Comparison of ENCODE assay signal across 8 mouse cellular contexts in the genomic region with DNA sequence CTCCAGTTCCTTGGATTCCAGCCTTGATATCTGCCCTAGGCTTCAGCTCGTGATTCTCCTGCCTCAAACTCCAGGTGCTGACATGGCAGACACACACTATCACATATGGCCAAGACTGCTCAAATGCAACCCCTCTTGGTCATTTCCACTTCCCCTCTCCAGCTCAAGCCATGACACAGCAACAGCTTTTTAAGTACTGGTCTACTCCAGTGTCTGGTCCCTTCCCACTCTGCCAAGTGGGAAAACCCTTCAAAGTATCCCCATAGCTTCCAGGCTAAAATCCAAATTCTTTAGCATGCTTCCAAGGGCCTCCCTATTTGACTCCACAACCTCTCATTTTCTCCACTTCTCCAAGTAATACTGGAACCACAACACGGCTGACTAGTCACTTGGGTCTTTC. TPM values are rescaled to one million over a fixed set of nuclear protein-coding genes. Genes with fewer than 3 reads are reported as not detected.
DNase-seq lines count a peak whose midpoint lies in the region; ATAC-seq and TF ChIP-seq lines count a peak whose summit lies in the region.

No protein-coding gene starts in this region.

- peak overlapping the region; percentile 100 for H3K27ac ChIP-seq in lung, postnatal 0 days (ENCODE audit: low read length)
- H3K27ac ChIP-seq in forebrain, embryonic 13.5 days = no peak overlapping the region
- H3K27ac ChIP-seq in liver, embryonic 11.5 days (ENCODE audit: low read depth, low read length) = 0 out of 2 replicates have a peak overlapping the region, but pooled peaks have one; percentile 0
- H3K27ac ChIP-seq in stomach, embryonic 15.5 days = peak overlapping the region; percentile 27; the same call in 1 of the 2 replicates

- H3K36me3 ChIP-seq in lung, postnatal 0 days (ENCODE audit: insufficient read depth, low read length) = no peaks in the 10 kb centered on the region
- peaks cover 6% of the 10 kb centered on the region; the same call in 1 of the 2 replicates for H3K36me3 ChIP-seq in forebrain, embryonic 13.5 days (ENCODE audit: poor library complexity, severe bottlenecking)
- H3K36me3 ChIP-seq in liver, embryonic 11.5 days (ENCODE audit: control insufficient read depth, insufficient read depth, low read length) = no peaks in the 10 kb centered on the region
- no peaks in the 10 kb centered on the region for H3K36me3 ChIP-seq in stomach, embryonic 15.5 days

- peaks cover 14% of the 10 kb centered on the region; the same call in 1 of the 2 replicates for H3K4me1 ChIP-seq in lung, postnatal 0 days (ENCODE audit: insufficient read depth, low read depth, low read length)
- H3K4me1 ChIP-seq in forebrain, embryonic 13.5 days = peaks cover 37% of the 10 kb centered on the region
- peaks cover 14% of the 10 kb centered on the region for H3K4me1 ChIP-seq in liver, embryonic 11.5 days (replicated peaks; ENCODE audit: control insufficient read depth, insufficient read depth, low read length)
- peaks cover 18% of the 10 kb centered on the region for H3K4me1 ChIP-seq in stomach, embryonic 15.5 days

- TF ChIP-seq CTCF in lung, postnatal 0 days (IDR thresholded peaks at IDR 0.05) = no peak

- WGBS in lung, postnatal 0 days = 32% methylated on average over 2 of the region's 2 CpGs
- WGBS in forebrain, embryonic 13.5 days = 75% methylated on average over 2 of the region's 2 CpGs
- 41% methylated on average over 2 of the region's 2 CpGs for WGBS in liver, embryonic 11.5 days
- WGBS in stomach, embryonic 15.5 days = 67% methylated on average over 2 of the region's 2 CpGs

- H3K4me3 ChIP-seq in lung, postnatal 0 days (ENCODE audit: low read depth, low read length) = peak overlapping the region; percentile 78; the same call in 1 of the 2 replicates
- H3K4me3 ChIP-seq in forebrain, embryonic 13.5 days = 0 out of 2 replicates have a peak overlapping the region, but pooled peaks have one; percentile 81
- H3K4me3 ChIP-seq in liver, embryonic 11.5 days (ENCODE audit: low read depth, low read length) = peak overlapping the region; percentile 89
- H3K4me3 ChIP-seq in stomach, embryonic 15.5 days (replicated peaks) = peak overlapping the region; percentile 83

- peak overlapping the region; percentile 62 for H3K4me2 ChIP-seq in lung, postnatal 0 days (replicated peaks; ENCODE audit: low read depth, low read length)
- H3K4me2 ChIP-seq in forebrain, embryonic 13.5 days = peak overlapping the region; percentile 80
- H3K4me2 ChIP-seq in liver, embryonic 11.5 days = peak overlapping the region; percentile 80
- H3K4me2 ChIP-seq in stomach, embryonic 15.5 days = peak overlapping the region; percentile 60

- no peaks in the 10 kb centered on the region for H3K27me3 ChIP-seq in lung, postnatal 0 days (replicated peaks; ENCODE audit: insufficient read depth, low read length)
- H3K27me3 ChIP-seq in forebrain, embryonic 13.5 days = no peaks in the 10 kb centered on the region
- no peaks in the 10 kb centered on the region for H3K27me3 ChIP-seq in liver, embryonic 11.5 days (replicated peaks; ENCODE audit: control insufficient read depth, insufficient read depth, low read length)
- no peaks in the 10 kb centered on the region for H3K27me3 ChIP-seq in stomach, embryonic 15.5 days (replicated peaks)

- peak; percentile 10 for DNase-seq in lung, postnatal 0 days (ENCODE audit: low spot score)
- DNase-seq in lung, adult 18-20 months = no peak
- DNase-seq in liver, embryonic 11.5 days (ENCODE audit: low spot score) = no peak
- DNase-seq in layer of hippocampus, adult 9-11 months = no peak
- DNase-seq in urinary bladder, postnatal 36 days (ENCODE audit: low spot score in 2 of 2) = no peak
- no peak for DNase-seq in layer of hippocampus, postnatal 14 days (ENCODE audit: low spot score in 2 of 2)

- H3K9me3 ChIP-seq in lung, postnatal 0 days (ENCODE audit: low read length) = no peaks in the 10 kb centered on the region
- no peaks in the 10 kb centered on the region for H3K9me3 ChIP-seq in forebrain, embryonic 13.5 days (replicated peaks)
- H3K9me3 ChIP-seq in liver, embryonic 11.5 days (ENCODE audit: control insufficient read depth, low read length) = no peaks in the 10 kb centered on the region
- no peaks in the 10 kb centered on the region for H3K9me3 ChIP-seq in stomach, embryonic 15.5 days

- ATAC-seq in lung, postnatal 0 days = no peak
- ATAC-seq in forebrain, embryonic 13.5 days = no peak
- ATAC-seq in liver, embryonic 11.5 days (replicated peaks; ENCODE audit: low FRiP score) = no peak
- no peak for ATAC-seq in stomach, embryonic 15.5 days (ENCODE audit: insufficient read depth, low FRiP score, low read depth)

- TF ChIP-seq EP300 in lung, postnatal 0 days (IDR thresholded peaks at IDR 0.05) = no peak

- peak overlapping the region; percentile 13; the same call in 1 of the 2 replicates for H3K9ac ChIP-seq in lung, postnatal 0 days (replicated peaks; ENCODE audit: low read depth)
- H3K9ac ChIP-seq in forebrain, embryonic 13.5 days = no peak overlapping the region; the same call in 1 of the 2 replicates
- H3K9ac ChIP-seq in liver, embryonic 11.5 days (ENCODE audit: low read depth, low read length) = peak overlapping the region; percentile 89
- no peak overlapping the region for H3K9ac ChIP-seq in stomach, embryonic 15.5 days

RNA-seq across cellular contexts. Expression of a gene that starts 1.8 kb away (rescaled TPM):
- polyA plus RNA-seq in lung, postnatal 0 days (2015; fragmentation: Nextera tagmentation; extraction: Ambion mirVana) = 66.8 and 66.9 TPM in 2 replicates
- polyA plus RNA-seq in forebrain, embryonic 13.5 days (2015; fragmentation: Nextera tagmentation; extraction: Ambion mirVana) = 70.7 and 71.3 TPM in 2 replicates
- polyA plus RNA-seq in liver, embryonic 11.5 days (2014; fragmentation: Nextera tagmentation; extraction: Ambion mirVana) = 52.2 and 56.5 TPM in 2 replicates
- 71.0 and 74.8 TPM in 2 replicates for polyA plus RNA-seq in stomach, embryonic 15.5 days (2015; fragmentation: Nextera tagmentation; extraction: Ambion mirVana)
- total RNA-seq in layer of hippocampus, postnatal 14 days (2021) = 100 to 1,000 TPM; 231 to 249 TPM

RNA-seq across cellular contexts. Expression of a gene that starts 48.0 kb away (rescaled TPM):
- 39.0 and 39.1 TPM in 2 replicates for polyA plus RNA-seq in lung, postnatal 0 days (2015; fragmentation: Nextera tagmentation; extraction: Ambion mirVana)
- 71.1 and 73.2 TPM in 2 replicates for polyA plus RNA-seq in forebrain, embryonic 13.5 days (2015; fragmentation: Nextera tagmentation; extraction: Ambion mirVana)
- 42.9 and 44.5 TPM in 2 replicates for polyA plus RNA-seq in liver, embryonic 11.5 days (2014; fragmentation: Nextera tagmentation; extraction: Ambion mirVana)
- 73.9 and 80.4 TPM in 2 replicates for polyA plus RNA-seq in stomach, embryonic 15.5 days (2015; fragmentation: Nextera tagmentation; extraction: Ambion mirVana)
- total RNA-seq in layer of hippocampus, postnatal 14 days (2021) = 10 to 100 TPM; 81.0 to 86.8 TPM

Comparison
In these comparisons a context has a peak if more than half of its experiments do, and no peak if none do; other contexts are left out.
1. H3K9ac ChIP-seq: peak in lung, postnatal 0 days (single experiment) and liver, embryonic 11.5 days (single experiment); none in forebrain, embryonic 13.5 days (single experiment) and stomach, embryonic 15.5 days (single experiment).
2. Peak in every context shown above with its lines, with median percentiles within 50 percentile points of each other: H3K4me2 ChIP-seq and H3K4me3 ChIP-seq.